Mouse (Mus musculus): ENCODE measurements at regions not wholly inside any gene's neighbourhood (a gene's known extent, or its start where the extent isn't known, plus 50 kb on each side); places are given as distances from the start of the nearest gene placed in this dataset.

GRCm38 (mm10) chr16:24219691-24220090 lies 173.6 kb upstream of the Lpp start:
- no peaks in the 10 kb centered on the region for H3K27me3 ChIP-seq (ENCODE audit: control insufficient read depth, insufficient read depth, low read length)
- no peaks in the 10 kb centered on the region for H3K36me3 ChIP-seq (ENCODE audit: control insufficient read depth, insufficient read depth, low read length)
- no peak overlapping the region for H3K27ac ChIP-seq (ENCODE audit: insufficient read depth, low read length)
- TF ChIP-seq POLR2A (IDR thresholded peaks at IDR 0.05; ENCODE audit: low read depth, low read length) (no peak), CTCF (IDR thresholded peaks at IDR 0.05; ENCODE audit: extremely low read depth, insufficient read depth, insufficient read length, insufficient replicate concordance) (no peak)
- DNase-seq (ENCODE audit: low read depth in 1 of 2, low spot score in 2 of 2): no peak
- H3K4me3 ChIP-seq (ENCODE audit: extremely low read depth, insufficient read depth, insufficient read length): no peak overlapping the region
- peaks cover 11% of the 10 kb centered on the region; the same call in 1 of the 2 replicates for H3K4me1 ChIP-seq (ENCODE audit: control insufficient read depth, insufficient read depth, insufficient read length)
- 65% methylated on average over 9 of the region's 9 CpGs for WGBS

GRCm38 (mm10) chr16:24218850-24219185 lies 174.5 kb upstream of the Lpp start:
- DNase-seq (ENCODE audit: low read depth in 1 of 2, low spot score in 2 of 2): no peak
- no peak for TF ChIP-seq CTCF (IDR thresholded peaks at IDR 0.05; ENCODE audit: extremely low read depth, insufficient read depth, insufficient read length, insufficient replicate concordance)
- no peak for TF ChIP-seq POLR2A (IDR thresholded peaks at IDR 0.05; ENCODE audit: low read depth, low read length)
- no peaks in the 10 kb centered on the region for H3K27me3 ChIP-seq (ENCODE audit: control insufficient read depth, insufficient read depth, low read length)
- H3K4me3 ChIP-seq (ENCODE audit: extremely low read depth, insufficient read depth, insufficient read length): no peak overlapping the region
- 29% methylated on average over 4 of the region's 4 CpGs for WGBS
- no peak overlapping the region for H3K27ac ChIP-seq (ENCODE audit: insufficient read depth, low read length)
- peaks cover 11% of the 10 kb centered on the region; the same call in 1 of the 2 replicates for H3K4me1 ChIP-seq (ENCODE audit: control insufficient read depth, insufficient read depth, insufficient read length)
- no peaks in the 10 kb centered on the region for H3K36me3 ChIP-seq (ENCODE audit: control insufficient read depth, insufficient read depth, low read length)

GRCm38 (mm10) chr16:24218162-24218849 lies 175.0 kb upstream of the Lpp start:
- no peak for TF ChIP-seq POLR2A (IDR thresholded peaks at IDR 0.05; ENCODE audit: low read depth, low read length)
- no peak for TF ChIP-seq CTCF (IDR thresholded peaks at IDR 0.05; ENCODE audit: extremely low read depth, insufficient read depth, insufficient read length, insufficient replicate concordance)
- H3K27me3 ChIP-seq (ENCODE audit: control insufficient read depth, insufficient read depth, low read length): no peaks in the 10 kb centered on the region
- H3K36me3 ChIP-seq (ENCODE audit: control insufficient read depth, insufficient read depth, low read length): no peaks in the 10 kb centered on the region
- DNase-seq (ENCODE audit: low read depth in 1 of 2, low spot score in 2 of 2): no peak
- H3K4me1 ChIP-seq (ENCODE audit: control insufficient read depth, insufficient read depth, insufficient read length): peaks cover 11% of the 10 kb centered on the region; the same call in 1 of the 2 replicates
- no peak overlapping the region for H3K4me3 ChIP-seq (ENCODE audit: extremely low read depth, insufficient read depth, insufficient read length)
- no peak overlapping the region for H3K27ac ChIP-seq (ENCODE audit: insufficient read depth, low read length)
- 50% methylated on average over 14 of the region's 14 CpGs for WGBS

GRCm38 (mm10) chr16:24216828-24217227 lies 176.5 kb upstream of the Lpp start:
- Histone ChIP-seq H3K4me3 (ENCODE audit: extremely low read depth, insufficient read depth, insufficient read length) (no peak overlapping the region), H3K4me1 (ENCODE audit: control insufficient read depth, insufficient read depth, insufficient read length) (peaks cover 11% of the 10 kb centered on the region; the same call in 1 of the 2 replicates), H3K27ac (ENCODE audit: insufficient read depth, low read length) (no peak overlapping the region), H3K27me3 (ENCODE audit: control insufficient read depth, insufficient read depth, low read length) (no peaks in the 10 kb centered on the region), H3K36me3 (ENCODE audit: control insufficient read depth, insufficient read depth, low read length) (no peaks in the 10 kb centered on the region)
- no peak for DNase-seq (ENCODE audit: low read depth in 1 of 2, low spot score in 2 of 2)
- WGBS: 74% methylated on average over 5 of the region's 5 CpGs
- TF ChIP-seq POLR2A (IDR thresholded peaks at IDR 0.05; ENCODE audit: low read depth, low read length) (no peak), CTCF (IDR thresholded peaks at IDR 0.05; ENCODE audit: extremely low read depth, insufficient read depth, insufficient read length, insufficient replicate concordance) (no peak)

- no peak for DNase-seq (ENCODE audit: low read depth in 1 of 2, low spot score in 2 of 2)
- no peak for TF ChIP-seq POLR2A (IDR thresholded peaks at IDR 0.05; ENCODE audit: low read depth, low read length)
- TF ChIP-seq CTCF (IDR thresholded peaks at IDR 0.05; ENCODE audit: extremely low read depth, insufficient read depth, insufficient read length, insufficient replicate concordance): no peak
- H3K27me3 ChIP-seq (ENCODE audit: control insufficient read depth, insufficient read depth, low read length): no peaks in the 10 kb centered on the region
- peaks cover 8% of the 10 kb centered on the region; the same call in 1 of the 2 replicates for H3K4me1 ChIP-seq (ENCODE audit: control insufficient read depth, insufficient read depth, insufficient read length)
- H3K36me3 ChIP-seq (ENCODE audit: control insufficient read depth, insufficient read depth, low read length): no peaks in the 10 kb centered on the region
- H3K4me3 ChIP-seq (ENCODE audit: extremely low read depth, insufficient read depth, insufficient read length): no peak overlapping the region
- no peak overlapping the region for H3K27ac ChIP-seq (ENCODE audit: insufficient read depth, low read length)
- 38% methylated on average over 8 of the region's 8 CpGs for WGBS
Observed at GRCm38 (mm10) chr16:24215353-24215752, 178.0 kb upstream of the Lpp start.

GRCm38 (mm10) chr16:24213577-24213976 lies 179.7 kb upstream of the Lpp start:
- peaks cover 8% of the 10 kb centered on the region; the same call in 1 of the 2 replicates for H3K4me1 ChIP-seq (ENCODE audit: control insufficient read depth, insufficient read depth, insufficient read length)
- H3K36me3 ChIP-seq (ENCODE audit: control insufficient read depth, insufficient read depth, low read length): no peaks in the 10 kb centered on the region
- no peak overlapping the region for H3K27ac ChIP-seq (ENCODE audit: insufficient read depth, low read length)
- no peak for DNase-seq (ENCODE audit: low read depth in 1 of 2, low spot score in 2 of 2)
- TF ChIP-seq POLR2A (IDR thresholded peaks at IDR 0.05; ENCODE audit: low read depth, low read length) (no peak), CTCF (IDR thresholded peaks at IDR 0.05; ENCODE audit: extremely low read depth, insufficient read depth, insufficient read length, insufficient replicate concordance) (no peak)
- WGBS: 96% methylated on average over 3 of the region's 3 CpGs
- no peak overlapping the region for H3K4me3 ChIP-seq (ENCODE audit: extremely low read depth, insufficient read depth, insufficient read length)
- no peaks in the 10 kb centered on the region for H3K27me3 ChIP-seq (ENCODE audit: control insufficient read depth, insufficient read depth, low read length)

GRCm38 (mm10) chr16:24212702-24213101 lies 180.6 kb upstream of the Lpp start:
- no peaks in the 10 kb centered on the region for H3K36me3 ChIP-seq (ENCODE audit: control insufficient read depth, insufficient read depth, low read length)
- no peaks in the 10 kb centered on the region for H3K27me3 ChIP-seq (ENCODE audit: control insufficient read depth, insufficient read depth, low read length)
- TF ChIP-seq POLR2A (IDR thresholded peaks at IDR 0.05; ENCODE audit: low read depth, low read length): no peak
- no peak for TF ChIP-seq CTCF (IDR thresholded peaks at IDR 0.05; ENCODE audit: extremely low read depth, insufficient read depth, insufficient read length, insufficient replicate concordance)
- no peak for DNase-seq (ENCODE audit: low read depth in 1 of 2, low spot score in 2 of 2)
- peaks cover 9% of the 10 kb centered on the region; the same call in 1 of the 2 replicates for H3K4me1 ChIP-seq (ENCODE audit: control insufficient read depth, insufficient read depth, insufficient read length)
- 76% methylated on average over 2 of the region's 2 CpGs for WGBS
- no peak overlapping the region for H3K4me3 ChIP-seq (ENCODE audit: extremely low read depth, insufficient read depth, insufficient read length)
- no peak overlapping the region for H3K27ac ChIP-seq (ENCODE audit: insufficient read depth, low read length)

Data from spleen, adult 2 months (tissue).